Mouse (Mus musculus) MN1 (cell line): ENCODE measurements around the gene Rad51b.

Source experiments
- DNase-seq: peaks from one replicate; pipeline ENCODE4 v3.0.0-alpha.2; 2016; ENCODE audit warnings: low spot score

The Rad51b gene

DNA sequence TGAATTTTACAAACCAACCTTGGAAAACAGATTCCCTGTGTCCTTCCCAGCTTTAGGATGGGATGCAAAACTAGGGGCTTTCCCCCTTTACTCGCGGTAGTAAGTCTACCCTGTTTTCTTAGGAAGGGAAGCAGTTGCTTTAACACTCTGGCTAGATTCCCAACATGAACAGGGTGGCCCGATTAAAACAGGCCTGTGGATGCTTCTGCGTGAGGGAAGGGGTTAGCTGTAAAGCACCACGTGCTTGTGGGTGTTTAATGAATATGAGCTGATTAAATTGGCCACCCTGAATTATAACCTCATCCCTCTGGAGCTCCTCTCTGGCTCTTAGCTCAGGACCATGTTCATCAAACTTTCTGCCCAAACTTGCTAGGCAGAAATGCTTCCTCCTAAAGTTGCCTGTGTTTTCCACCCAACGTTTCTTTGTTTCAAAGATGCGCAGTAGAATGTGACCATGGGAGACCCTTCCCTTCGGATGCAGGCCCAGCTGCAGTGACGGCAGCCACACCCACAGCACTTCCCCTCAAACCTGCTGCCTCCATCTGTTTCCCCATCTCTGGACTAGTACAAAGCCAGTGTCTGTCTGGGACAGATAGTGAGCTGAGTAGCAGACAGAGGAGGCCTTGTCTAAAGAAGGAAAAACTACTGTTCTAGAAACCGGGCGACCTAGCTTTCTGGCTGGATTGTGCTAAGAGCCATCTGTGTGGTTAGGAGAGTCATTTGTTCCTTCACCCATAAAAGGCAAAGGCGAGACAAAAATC is 435.5 kb downstream of the Rad51b start:
- peak; percentile 38 for DNase-seq

GRCm38 (mm10) chr12:79735341-79735785 is 438.3 kb downstream of the Rad51b start:
- peak; percentile 53 for DNase-seq

DNA sequence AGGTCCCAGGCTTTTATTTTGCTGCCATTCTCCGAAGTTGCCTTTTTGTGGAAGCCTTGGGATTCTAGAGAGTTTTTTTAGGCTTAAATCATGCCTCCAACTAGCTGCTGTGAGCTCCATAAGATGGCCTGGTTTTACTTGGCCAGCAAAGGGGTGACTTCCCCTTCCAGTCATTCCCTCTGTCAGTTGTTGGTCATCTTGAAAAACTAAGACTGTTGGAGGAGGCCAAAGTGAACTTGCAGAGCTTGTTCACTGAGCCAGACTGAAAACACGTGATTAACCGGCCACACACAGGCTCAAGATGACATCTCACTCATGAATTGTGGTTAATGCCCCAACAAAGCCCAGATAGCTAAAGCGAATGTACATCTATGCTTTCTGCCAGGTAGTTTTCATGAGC is 438.8 kb downstream of the Rad51b start:
- DNase-seq: no peak

- DNase-seq: peak; percentile 56
Observed at GRCm38 (mm10) chr12:79738700-79739099, 441.6 kb downstream of the Rad51b start.

GRCm38 (mm10) chr12:79739918-79740639 is 443.0 kb downstream of the Rad51b start:
- no peak for DNase-seq

- peak; percentile 35 for DNase-seq
Observed at GRCm38 (mm10) chr12:79742211-79742610, 445.1 kb downstream of the Rad51b start.

- DNase-seq: no peak
Observed at GRCm38 (mm10) chr12:79744131-79744530, 447.0 kb downstream of the Rad51b start.

GRCm38 (mm10) chr12:79745225-79745624 is 448.1 kb downstream of the Rad51b start:
- no peak for DNase-seq

DNA sequence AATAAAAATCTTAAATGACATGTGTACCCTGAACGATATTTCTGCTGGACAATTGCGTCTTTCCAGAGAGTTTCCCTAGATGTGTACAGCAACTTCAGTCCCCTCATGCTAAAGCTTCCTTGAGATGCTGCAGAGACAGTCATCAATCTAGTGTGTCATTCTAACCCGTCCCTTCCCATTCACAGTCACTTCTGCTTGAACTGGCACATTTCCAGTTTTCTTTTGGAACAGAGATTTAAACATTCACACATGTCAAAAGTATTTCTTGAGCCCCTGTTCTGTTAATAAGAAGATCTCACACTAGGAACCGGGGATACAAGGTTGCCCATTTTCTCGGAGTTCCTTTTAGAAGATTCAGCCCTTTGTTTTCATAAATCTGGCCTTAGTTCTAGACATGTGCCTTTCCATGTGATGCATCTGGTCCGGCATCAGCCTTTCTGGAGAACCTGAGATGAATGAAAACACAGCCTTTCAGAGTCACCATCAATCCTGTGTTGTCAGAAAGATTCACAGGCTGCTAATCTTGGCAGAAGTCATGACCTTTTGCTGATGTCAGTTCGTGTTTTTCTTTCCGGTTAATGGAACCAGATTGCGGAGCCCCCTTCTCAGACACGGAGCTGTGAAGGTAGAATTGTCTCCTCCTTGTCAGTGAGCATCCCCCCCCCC is 448.9 kb downstream of the Rad51b start:
- DNase-seq: no peak

- no peak for DNase-seq
Observed at GRCm38 (mm10) chr12:79747541-79747940, 450.5 kb downstream of the Rad51b start.

DNA sequence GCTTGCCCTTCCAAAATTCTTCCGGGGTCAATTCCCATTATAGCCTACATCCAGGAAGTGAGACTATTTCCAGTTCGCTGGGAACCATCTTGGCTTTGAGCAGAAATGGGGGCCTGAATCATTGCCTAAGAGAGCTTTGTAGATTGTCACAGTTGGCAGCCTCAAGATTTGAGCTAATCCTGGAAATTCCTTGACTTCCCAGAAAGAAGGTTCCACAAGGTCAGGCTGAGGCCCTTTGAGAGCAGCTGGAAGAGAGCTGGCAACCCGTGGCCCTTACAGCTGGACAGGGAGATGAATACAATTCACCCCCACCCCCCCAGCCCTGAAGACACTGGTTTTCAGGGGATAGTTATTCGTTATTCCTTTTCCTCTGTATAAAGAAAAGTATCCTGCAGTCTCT is 451.8 kb downstream of the Rad51b start:
- no peak for DNase-seq

DNA sequence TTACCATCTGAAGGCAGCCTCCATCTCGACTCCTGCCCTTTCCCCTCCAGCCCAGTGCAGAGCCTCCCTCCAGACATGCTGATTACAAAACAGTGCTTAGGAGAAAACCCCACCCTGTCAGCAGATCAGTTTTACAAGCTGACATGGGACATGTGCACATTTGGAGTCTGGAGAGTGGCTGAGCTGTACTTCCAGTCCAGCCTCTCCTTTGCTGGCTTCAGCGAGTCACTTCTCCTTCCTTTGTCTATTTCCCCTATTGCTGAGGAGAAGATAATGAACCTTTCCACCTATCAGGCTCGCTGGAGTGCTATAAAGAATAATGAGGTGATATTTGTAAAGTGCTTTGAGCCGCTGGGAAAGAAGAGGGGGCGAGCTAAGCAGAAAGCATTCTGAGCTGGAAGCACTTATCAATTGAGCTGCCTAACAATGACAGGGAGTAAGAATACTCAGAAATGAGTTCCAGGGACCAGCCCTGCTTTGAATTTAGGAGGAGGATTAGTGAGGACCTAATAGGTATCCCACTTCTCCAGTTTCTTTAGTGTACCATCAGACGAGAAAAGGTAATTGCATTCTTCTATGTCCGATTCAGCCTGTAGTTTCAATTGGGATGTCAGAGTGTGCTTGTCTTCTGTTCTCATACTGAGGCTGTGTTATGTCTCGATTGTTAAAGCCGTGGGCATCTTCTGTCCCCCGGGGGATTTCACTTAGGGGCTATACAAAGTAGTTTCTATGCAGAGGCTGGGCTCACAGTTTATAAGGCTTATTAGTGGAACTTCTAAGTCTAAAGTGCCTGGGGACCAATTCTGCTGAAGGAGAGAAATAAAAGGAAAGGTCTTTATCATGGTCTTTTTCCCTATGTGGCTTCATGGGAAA is 453.4 kb downstream of the Rad51b start:
- DNase-seq: no peak

- peak; percentile 62 for DNase-seq
Observed at GRCm38 (mm10) chr12:79751781-79752180, 454.7 kb downstream of the Rad51b start.

GRCm38 (mm10) chr12:79752189-79752588 is 455.1 kb downstream of the Rad51b start:
- no peak for DNase-seq

DNA sequence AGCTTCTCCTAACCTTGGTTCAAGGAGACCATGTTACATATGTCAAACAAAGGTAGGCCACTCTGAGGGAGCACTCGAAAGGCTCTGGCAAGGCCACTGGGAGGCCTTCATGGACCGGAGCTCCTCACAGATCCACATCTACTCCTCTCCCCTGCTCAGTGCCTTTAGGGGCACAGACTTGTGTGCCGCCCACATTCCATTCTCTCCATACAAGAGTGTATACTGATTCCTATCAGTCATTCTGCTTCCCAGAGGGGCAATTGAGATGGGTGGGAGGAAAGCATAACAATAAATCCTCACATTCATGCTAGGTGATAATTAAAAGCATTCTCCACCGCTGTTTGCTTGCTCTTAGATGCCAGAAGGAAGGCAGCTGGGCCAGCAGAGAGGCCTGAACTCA is 458.5 kb downstream of the Rad51b start:
- no peak for DNase-seq

DNA sequence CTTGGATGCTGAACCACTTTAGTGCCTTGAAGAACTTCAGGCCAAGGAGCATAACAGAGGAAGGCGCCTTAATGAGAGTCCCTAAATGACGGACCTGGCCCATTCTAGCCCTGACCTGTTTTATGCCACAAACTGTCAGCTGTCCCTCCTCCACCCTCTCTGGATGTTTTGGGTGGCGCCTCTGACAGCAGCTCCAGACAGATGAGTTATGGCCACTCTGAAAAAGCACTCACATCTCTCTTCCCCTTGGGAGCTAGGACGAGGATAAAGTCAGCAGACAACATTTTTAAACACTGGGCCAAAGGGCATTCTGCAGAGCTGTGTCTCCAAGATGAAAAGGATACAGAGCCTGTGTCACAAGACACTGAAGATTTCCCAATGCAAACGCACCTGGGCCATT is 459.3 kb downstream of the Rad51b start:
- peak; percentile 80 for DNase-seq

- DNase-seq: no peak
Observed at GRCm38 (mm10) chr12:79757775-79758174, 460.7 kb downstream of the Rad51b start.

- no peak for DNase-seq
Observed at GRCm38 (mm10) chr12:79759180-79759902, 462.3 kb downstream of the Rad51b start.

GRCm38 (mm10) chr12:79761217-79761616 is 464.1 kb downstream of the Rad51b start:
- DNase-seq: no peak

DNA sequence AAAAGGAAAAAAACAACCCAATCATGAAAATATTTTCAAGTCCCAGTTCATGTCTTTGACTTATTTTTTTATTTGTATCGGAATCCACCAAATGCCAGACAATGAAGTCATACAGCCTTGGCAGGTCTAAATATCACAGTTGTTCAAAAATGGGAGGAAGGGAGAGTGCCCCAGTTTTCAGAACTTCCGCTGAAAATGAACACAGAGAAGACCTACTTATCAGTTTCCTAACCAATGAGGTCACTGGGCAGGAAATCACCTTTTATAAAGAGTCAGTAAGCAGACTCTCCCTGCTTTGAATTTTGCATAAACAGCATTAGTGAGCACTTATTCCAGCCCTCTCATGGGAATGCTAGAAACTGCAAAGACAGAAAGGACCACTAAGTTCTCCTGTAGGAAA is 465.0 kb downstream of the Rad51b start:
- no peak for DNase-seq

DNA sequence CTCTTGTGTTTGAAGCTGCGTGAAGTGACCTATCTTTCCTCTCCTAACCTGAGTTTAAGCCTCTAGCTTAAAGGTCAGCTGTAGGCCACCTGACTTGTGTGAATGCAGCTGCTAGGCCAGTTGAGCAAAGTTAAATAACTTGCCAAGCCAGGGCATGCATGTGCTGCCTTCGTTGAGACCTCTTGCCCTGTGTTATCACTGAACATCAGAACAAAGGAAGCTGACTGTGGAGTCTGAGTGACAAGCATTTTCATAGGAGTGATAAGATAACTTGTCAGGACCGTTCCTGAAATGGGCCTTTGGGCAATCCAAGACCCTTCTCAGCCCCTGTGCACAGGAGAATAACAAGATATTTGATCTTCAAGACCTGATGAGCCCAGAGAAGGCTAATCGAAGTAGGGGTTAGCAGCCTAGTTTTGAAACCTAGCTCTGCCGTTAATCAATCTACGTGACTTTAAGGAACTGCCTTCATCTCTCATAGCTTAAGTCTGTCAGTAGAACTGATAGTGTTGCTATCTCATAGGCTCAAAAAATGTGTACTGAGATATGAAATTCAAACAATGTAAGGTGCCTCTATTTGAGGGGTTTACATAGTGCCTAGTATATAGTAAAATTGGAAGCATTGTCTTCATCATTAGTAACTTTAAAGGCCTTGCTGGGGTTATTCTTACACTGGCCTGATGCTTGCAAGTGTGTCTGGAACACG is 465.6 kb downstream of the Rad51b start:
- no peak for DNase-seq
